Mouse (Mus musculus) bone marrow macrophage, adult 2 months (primary cell): ENCODE measurements at regions not wholly inside any gene's neighbourhood (a gene's known extent, or its start where the extent isn't known, plus 50 kb on each side); places are given as distances from the start of the nearest gene placed in this dataset.

Experiments used
- H3K27ac ChIP-seq: 2 replicates; pipeline ENCODE4 v1.5.1; 2012; ENCODE audit warnings: low read depth, low read length; ENCODE audit not compliant: insufficient read depth
- H3K4me1 ChIP-seq: 2 replicates; pipeline ENCODE4 v1.6.1; 2012; ENCODE audit warnings: low read length; ENCODE audit not compliant: control insufficient read depth, insufficient read depth
- H3K4me3 ChIP-seq: 2 replicates; pipeline ENCODE4 v1.5.1; 2012; ENCODE audit warnings: mild to moderate bottlenecking, low read length, moderate library complexity; ENCODE audit not compliant: insufficient read depth
- CTCF ChIP-seq: IDR thresholded peaks from 2 replicates; pipeline ENCODE4 v1.5.1; 2012; ENCODE audit warnings: low read depth, mild to moderate bottlenecking, low read length, moderate library complexity
- POLR2A ChIP-seq: IDR thresholded peaks from 2 replicates; pipeline ENCODE4 v1.6.1; 2012; ENCODE audit warnings: mild to moderate bottlenecking, low read depth, low read length, borderline replicate concordance

GRCm38 (mm10) chr12:70609116-70609871, 156.4 kb downstream of the Tmx1 start:
- no peaks in the 10 kb centered on the region for H3K4me1 ChIP-seq
- TF ChIP-seq CTCF, result no peak
- TF ChIP-seq POLR2A, result no peak
- H3K4me3 ChIP-seq, result no peak overlapping the region
- H3K27ac ChIP-seq, result no peak overlapping the region

- Histone ChIP-seq H3K4me1 (no peaks in the 10 kb centered on the region), H3K27ac (no peak overlapping the region), H3K4me3 (no peak overlapping the region)
- TF ChIP-seq POLR2A (no peak), CTCF (no peak)
These were observed 159.0 kb downstream of the Tmx1 start for GRCm38 (mm10) chr12:70611891-70612290.

GRCm38 (mm10) chr12:70613244-70613643, 160.3 kb downstream of the Tmx1 start:
- Histone ChIP-seq H3K4me1 (no peaks in the 10 kb centered on the region), H3K27ac (no peak overlapping the region), H3K4me3 (no peak overlapping the region)
- TF ChIP-seq CTCF, result no peak
- TF ChIP-seq POLR2A, result no peak

GRCm38 (mm10) chr12:70614101-70614500, 161.2 kb downstream of the Tmx1 start:
- TF ChIP-seq POLR2A (no peak), CTCF (no peak)
- H3K4me3 ChIP-seq, result no peak overlapping the region
- H3K4me1 ChIP-seq, result no peaks in the 10 kb centered on the region
- no peak overlapping the region for H3K27ac ChIP-seq

GRCm38 (mm10) chr12:70614686-70615085, 161.8 kb downstream of the Tmx1 start:
- TF ChIP-seq POLR2A, result no peak
- TF ChIP-seq CTCF, result no peak
- Histone ChIP-seq H3K27ac (no peak overlapping the region), H3K4me1 (no peaks in the 10 kb centered on the region), H3K4me3 (no peak overlapping the region)

- H3K4me1 ChIP-seq, result no peaks in the 10 kb centered on the region
- no peak overlapping the region for H3K27ac ChIP-seq
- TF ChIP-seq POLR2A (no peak), CTCF (no peak)
- no peak overlapping the region for H3K4me3 ChIP-seq
These were observed 162.2 kb downstream of the Tmx1 start for GRCm38 (mm10) chr12:70615123-70615522.

- no peak overlapping the region for H3K27ac ChIP-seq
- TF ChIP-seq CTCF (no peak), POLR2A (no peak)
- no peaks in the 10 kb centered on the region for H3K4me1 ChIP-seq
- no peak overlapping the region for H3K4me3 ChIP-seq
These were observed 163.2 kb downstream of the Tmx1 start for GRCm38 (mm10) chr12:70616049-70616448.

GRCm38 (mm10) chr12:70616487-70616886, 163.6 kb downstream of the Tmx1 start:
- no peaks in the 10 kb centered on the region for H3K4me1 ChIP-seq
- H3K4me3 ChIP-seq, result no peak overlapping the region
- no peak overlapping the region for H3K27ac ChIP-seq
- TF ChIP-seq POLR2A, result no peak
- TF ChIP-seq CTCF, result no peak

GRCm38 (mm10) chr12:70617024-70617423, 164.1 kb downstream of the Tmx1 start:
- no peak overlapping the region for H3K4me3 ChIP-seq
- no peak overlapping the region for H3K27ac ChIP-seq
- no peaks in the 10 kb centered on the region for H3K4me1 ChIP-seq
- TF ChIP-seq POLR2A, result no peak
- no peak for TF ChIP-seq CTCF

GRCm38 (mm10) chr12:70617979-70618378, 165.1 kb downstream of the Tmx1 start:
- Histone ChIP-seq H3K27ac (no peak overlapping the region), H3K4me3 (no peak overlapping the region), H3K4me1 (no peaks in the 10 kb centered on the region)
- no peak for TF ChIP-seq CTCF
- TF ChIP-seq POLR2A, result no peak

GRCm38 (mm10) chr12:70619436-70619835, 166.5 kb downstream of the Tmx1 start:
- Histone ChIP-seq H3K4me1 (no peaks in the 10 kb centered on the region), H3K4me3 (no peak overlapping the region), H3K27ac (no peak overlapping the region)
- TF ChIP-seq CTCF (no peak), POLR2A (no peak)

GRCm38 (mm10) chr12:70622019-70622418, 169.1 kb downstream of the Tmx1 start:
- TF ChIP-seq CTCF (no peak), POLR2A (no peak)
- no peaks in the 10 kb centered on the region for H3K4me1 ChIP-seq
- H3K27ac ChIP-seq, result no peak overlapping the region
- H3K4me3 ChIP-seq, result no peak overlapping the region
